Mouse (Mus musculus) frontal cortex, adult 2 months (tissue): ENCODE measurements around the gene Bpifa6. TPM values are rescaled to one million over a fixed set of nuclear protein-coding genes. Genes with fewer than 3 reads are reported as not detected.
"Not testable (repeated sequence)": the region's sequence is repeated elsewhere in the genome, so short reads cannot be mapped to it uniquely, and the experiment has no call there.

Source experiments
- DNase-seq, 2 experiments: peaks; one replicate each; pipeline ENCODE4 v3.0.0; 2022; ENCODE audit warnings: low spot score in 1 of 2; ENCODE audit errors: extremely low spot score in 1 of 2
- polyA plus RNA-seq: library from polyadenylated mRNA; depleted of rRNA; stranded (reverse); fragments of >200 nt; gene quantifications from 2 replicates; pipeline ENCODE4 v1.2.3, GENCODE M21; 2012; rRNA removed

Gene Bpifa6
- polyA plus RNA-seq, 1 experiment = not detected

DNA sequence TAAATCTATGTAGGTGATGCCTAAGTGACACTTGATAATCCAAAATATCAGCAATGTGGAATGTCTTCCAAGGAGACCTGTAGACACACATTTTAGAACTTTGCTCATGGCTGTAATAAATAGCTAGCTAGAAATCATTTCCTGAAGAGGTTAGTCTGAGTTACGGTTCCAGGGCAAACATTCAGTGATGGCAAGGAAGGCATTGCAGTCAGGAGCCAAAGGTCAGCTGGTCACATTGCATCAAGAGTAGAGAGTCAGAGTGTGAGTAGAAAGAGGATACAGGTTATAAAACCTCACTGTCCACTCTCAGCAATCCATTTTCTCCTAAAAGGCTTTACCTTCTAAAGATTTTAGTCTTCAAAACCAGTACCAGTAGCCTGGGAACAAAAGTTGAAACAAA is 43.2 kb downstream of the Bpifa6 start:
- no peak for DNase-seq

DNA sequence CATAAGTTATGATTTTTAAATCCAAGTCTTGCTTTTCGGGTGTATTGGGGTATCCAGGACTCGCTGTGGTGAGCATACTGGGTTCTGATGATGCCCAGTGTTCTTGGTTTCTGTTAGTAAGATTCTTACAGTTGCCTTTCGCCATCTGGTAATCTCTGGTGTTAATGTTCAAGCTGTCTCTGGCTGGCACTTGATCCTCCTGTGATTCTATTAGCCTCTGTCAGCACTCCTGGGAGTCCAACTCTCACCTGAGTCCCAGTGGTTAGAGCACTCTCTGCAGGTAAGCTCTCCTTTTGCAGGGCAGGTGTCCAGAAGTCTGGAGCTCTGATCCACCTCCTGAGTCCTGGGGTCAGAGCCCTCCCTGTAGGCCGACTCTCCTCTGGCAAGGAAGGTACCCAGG is 49.9 kb downstream of the Bpifa6 start:
- DNase-seq = not testable (repeated sequence)

DNA sequence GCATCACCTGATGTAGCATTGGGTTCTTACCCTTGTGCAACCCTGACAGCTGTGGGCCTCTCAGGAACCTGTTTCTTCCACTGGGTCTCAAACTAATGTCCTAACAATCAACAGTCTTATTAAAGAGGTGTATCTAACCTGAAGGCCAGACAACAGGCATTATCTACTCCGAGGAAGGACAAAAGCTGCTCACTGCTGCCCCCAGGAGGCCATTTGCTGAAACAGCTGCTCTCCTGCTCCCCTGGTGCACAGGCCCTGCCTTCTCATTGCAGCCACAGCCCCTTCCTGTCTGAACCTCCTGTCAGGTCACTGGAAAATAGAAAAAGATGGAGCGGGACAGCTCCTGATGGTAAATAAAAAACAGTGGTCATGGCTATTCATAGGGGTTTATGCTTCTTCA is 64.2 kb downstream of the Bpifa6 start:
- DNase-seq = peak in 1 of 2 experiments; percentile 42

DNA sequence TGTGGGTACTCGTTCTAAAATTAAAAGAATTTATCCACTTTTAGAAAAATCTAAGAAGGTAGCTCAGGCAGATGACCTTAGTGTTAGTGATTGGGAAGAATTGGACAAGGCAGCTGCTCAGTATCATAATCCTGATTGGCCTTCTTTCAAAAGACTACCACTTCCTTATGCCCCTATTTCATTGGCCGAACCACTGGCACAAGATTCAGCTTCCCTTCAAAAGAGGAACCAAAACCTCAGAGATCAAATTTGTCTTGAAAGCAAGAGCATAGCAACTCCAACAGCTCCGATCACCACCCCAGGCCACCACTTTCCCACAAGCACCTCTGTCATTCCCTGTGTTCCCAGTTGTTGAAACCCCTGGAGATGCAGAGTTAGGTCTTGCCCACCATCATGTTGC is 70.0 kb downstream of the Bpifa6 start:
- DNase-seq = no peak

Other genes with a start within 250 kb of the Bpifa6 start
- gene Mapre1, start 233.7 kb upstream of the Bpifa6 start, polyA plus RNA-seq = 25.6 and 31.7 TPM in 2 replicates
- 0.12 and 0.23 TPM in 2 replicates for gene Efcab8, start 195.0 kb upstream of the Bpifa6 start, polyA plus RNA-seq
- not detected in 2 replicates for gene Sun5, start 103.9 kb upstream of the Bpifa6 start, polyA plus RNA-seq
- 0.21 and 0.22 TPM in 2 replicates for gene Bpifb2, start 99.9 kb upstream of the Bpifa6 start, polyA plus RNA-seq
- gene Bpifb6, start 74.6 kb upstream of the Bpifa6 start, polyA plus RNA-seq = 0.44 and 2.0 TPM in 2 replicates
- gene Bpifb3, start 56.7 kb upstream of the Bpifa6 start, polyA plus RNA-seq = 0.04 and 1.5 TPM in 2 replicates
- gene Bpifb4, start 36.7 kb upstream of the Bpifa6 start, polyA plus RNA-seq = 1.5 and 9.4 TPM in 2 replicates
- not detected in 2 replicates for gene Bpifa2, start 33.3 kb downstream of the Bpifa6 start, polyA plus RNA-seq
- gene Bpifa3, start 155.4 kb downstream of the Bpifa6 start, polyA plus RNA-seq = not detected in 2 replicates
- gene Bpifa1, start 167.9 kb downstream of the Bpifa6 start, polyA plus RNA-seq = not detected in 2 replicates
- gene Bpifa5, start 187.7 kb downstream of the Bpifa6 start, polyA plus RNA-seq = not detected in 2 replicates
- 0.36 and 0.40 TPM in 2 replicates for gene Bpifb1, start 215.9 kb downstream of the Bpifa6 start, polyA plus RNA-seq
- 0.14 and 0.17 TPM in 2 replicates for gene Bpifb5, start 248.8 kb downstream of the Bpifa6 start, polyA plus RNA-seq